Mouse (Mus musculus) midbrain, embryonic 13.5 days (tissue): ENCODE measurements at regions not wholly inside any gene's neighbourhood (a gene's known extent, or its start where the extent isn't known, plus 50 kb on each side); places are given as distances from the start of the nearest gene placed in this dataset.

Experiments used
- ATAC-seq: fragments of 200-750 bp; cut with Nextera tagmentation; 2 replicates; pipeline ENCODE4 v1.8.0; 2017; ENCODE audit warnings: mild to moderate bottlenecking, moderate TSS enrichment, moderate library complexity
- H3K27ac ChIP-seq: fragments of 300-500 bp; sonication (generic); 2 replicates; pipeline ENCODE4 v1.5.1; 2015; ENCODE audit warnings: inconsistent platforms, mild to moderate bottlenecking, moderate library complexity
- H3K27me3 ChIP-seq: fragments of 300-500 bp; sonication (generic); 2 replicates; pipeline ENCODE4 v1.6.1; 2015; ENCODE audit warnings: mild to moderate bottlenecking, inconsistent platforms
- H3K36me3 ChIP-seq: fragments of 300-500 bp; sonication (generic); 2 replicates; pipeline ENCODE4 v1.6.1; 2015; ENCODE audit warnings: mild to moderate bottlenecking, inconsistent platforms
- H3K4me1 ChIP-seq: fragments of 300-500 bp; sonication (generic); replicated peaks from 2 replicates; pipeline ENCODE4 v1.6.1; 2015; ENCODE audit warnings: inconsistent platforms
- H3K4me2 ChIP-seq: fragments of 300-500 bp; sonication (generic); replicated peaks from 2 replicates; pipeline ENCODE4 v1.6.1; 2015; ENCODE audit warnings: moderate library complexity, mild to moderate bottlenecking, inconsistent platforms
- H3K4me3 ChIP-seq: fragments of 300-500 bp; sonication (generic); replicated peaks from 2 replicates; pipeline ENCODE4 v1.5.1; 2015; ENCODE audit warnings: mild to moderate bottlenecking, inconsistent platforms
- H3K9ac ChIP-seq: fragments of 300-500 bp; sonication (generic); replicated peaks from 2 replicates; pipeline ENCODE4 v1.6.1; 2015; ENCODE audit warnings: mild to moderate bottlenecking, inconsistent platforms
- H3K9me3 ChIP-seq: fragments of 300-500 bp; sonication (generic); 2 replicates; pipeline ENCODE4 v1.6.1; 2016; ENCODE audit warnings: mild to moderate bottlenecking, inconsistent platforms
- WGBS: fragments of 180-500 bp; shearing (Covaris S2); methylation state at CpG from one replicate; pipeline ENCODE4 v1.1.7; 2015; 5-methylcytosine and 5-hydroxymethylcytosine counted together

DNA sequence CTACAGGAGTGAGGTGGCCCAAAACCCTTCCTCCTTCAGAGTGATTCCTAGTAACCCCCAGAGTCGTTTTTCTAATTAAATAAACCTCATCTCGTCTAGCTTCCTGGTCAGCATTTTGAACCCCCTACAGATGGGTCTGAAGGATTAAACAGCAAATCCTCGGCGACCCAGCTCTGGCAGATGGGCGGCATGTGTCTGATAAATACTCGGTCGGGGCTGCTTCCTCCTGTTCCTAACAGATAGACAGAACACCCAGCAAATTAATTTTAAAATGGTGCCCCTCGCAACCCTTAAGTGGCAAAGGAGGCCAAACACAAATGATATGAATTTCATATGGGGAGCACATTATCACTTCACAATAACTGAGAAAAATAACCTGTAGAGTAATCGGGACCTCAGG lies 93.2 kb downstream of the Otx2 start:
- peaks cover 4% of the 10 kb centered on the region; the same call in 1 of the 2 replicates for H3K27me3 ChIP-seq
- no peaks in the 10 kb centered on the region for H3K9me3 ChIP-seq
- peak; percentile 30; the same call in 1 of the 2 replicates for ATAC-seq
- H3K27ac ChIP-seq = no peak overlapping the region; the same call in 1 of the 2 replicates
- peaks cover 9% of the 10 kb centered on the region for H3K4me1 ChIP-seq
- WGBS = 14% methylated on average over 9 of the region's 9 CpGs
- no peak overlapping the region for H3K9ac ChIP-seq
- no peaks in the 10 kb centered on the region for H3K36me3 ChIP-seq
- no peak overlapping the region for H3K4me2 ChIP-seq
- H3K4me3 ChIP-seq = no peak overlapping the region

DNA sequence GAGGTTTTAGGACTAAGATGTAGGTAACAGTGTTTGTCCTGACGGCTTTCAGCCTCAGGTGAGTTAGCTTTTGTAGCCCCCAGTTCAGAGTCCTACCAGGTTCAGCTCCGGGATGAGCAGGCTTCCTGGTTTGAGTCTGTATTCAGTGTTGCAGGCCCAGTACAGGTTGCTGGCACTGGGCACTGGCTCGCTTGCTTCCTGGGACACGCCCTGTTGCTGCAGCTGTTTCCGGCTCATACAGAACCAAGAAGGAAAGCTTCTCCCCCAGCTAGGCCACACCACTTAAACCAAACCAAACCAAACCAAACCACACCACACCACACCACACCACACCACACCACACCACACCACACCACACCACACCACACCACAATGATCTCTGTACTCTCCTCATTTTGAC lies 93.6 kb downstream of the Otx2 start:
- H3K36me3 ChIP-seq = no peaks in the 10 kb centered on the region
- H3K4me3 ChIP-seq = no peak overlapping the region
- ATAC-seq = no peak
- no peaks in the 10 kb centered on the region for H3K9me3 ChIP-seq
- WGBS = 82% methylated on average over 5 of the region's 5 CpGs
- peaks cover 4% of the 10 kb centered on the region; the same call in 1 of the 2 replicates for H3K27me3 ChIP-seq
- H3K4me1 ChIP-seq = peaks cover 9% of the 10 kb centered on the region
- H3K4me2 ChIP-seq = no peak overlapping the region
- no peak overlapping the region for H3K9ac ChIP-seq
- no peak overlapping the region; the same call in 1 of the 2 replicates for H3K27ac ChIP-seq
